Mouse (Mus musculus): Measurements from ENCODE around the gene Dut.

DNA sequence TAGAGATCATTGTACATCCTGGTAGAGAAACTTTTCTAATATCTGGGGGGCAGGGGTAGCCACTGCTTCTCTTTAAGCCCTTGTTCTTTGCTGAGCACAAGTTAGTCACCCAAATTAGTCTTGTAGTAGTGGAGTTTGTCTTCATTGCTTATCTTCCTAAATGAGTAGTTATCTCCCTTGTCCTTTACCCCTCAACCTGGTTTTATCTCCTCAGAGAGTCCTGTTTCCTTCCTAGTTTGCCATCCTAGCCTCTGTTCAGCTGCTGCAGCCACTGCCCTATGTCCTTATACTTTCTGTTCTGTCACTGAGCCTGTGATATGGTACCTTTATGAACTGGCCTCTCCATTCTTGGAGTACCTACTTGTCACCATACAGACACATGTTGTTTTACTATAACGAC is 25.3 kb upstream of the Dut start:
- no peak for TF ChIP-seq POLR2A (IDR thresholded peaks at IDR 0.05; ENCODE audit: control insufficient read depth in 1 of 2, insufficient read depth in 1 of 2, low read depth in 1 of 2, low read length in 2 of 2, poor library complexity in 1 of 2)
- no peak for TF ChIP-seq RAD21 (IDR thresholded peaks at IDR 0.05; ENCODE audit: low read depth, low read length)
- TF ChIP-seq CTCF (IDR thresholded peaks at IDR 0.05 in 2 of 3, conservative IDR thresholded peaks at IDR 0.05 in 1 of 3; ENCODE audit: control insufficient read depth in 1 of 3, insufficient read depth in 1 of 3, low read depth in 2 of 3, low read length in 3 of 3, poor library complexity in 1 of 3, severe bottlenecking in 1 of 3), result no peak
